Mouse (Mus musculus): Measurements from ENCODE around the gene Eif3i. TPM values are rescaled to one million over a fixed set of nuclear protein-coding genes. Genes with fewer than 3 reads are reported as not detected.
"Not testable (repeated sequence)": the region's sequence is repeated elsewhere in the genome, so short reads cannot be mapped to it uniquely, and the experiment has no call there.

The Eif3i gene
- polyA plus RNA-seq, 1 experiment from 2014 or later: 200 TPM

GRCm38 (mm10) chr4:129563718-129564117, 36.7 kb downstream of the Eif3i start:
- Histone ChIP-seq H3K27me3 (ENCODE audit: control insufficient read depth, insufficient read depth, low read length) (no peaks in the 10 kb centered on the region), H3K27ac (ENCODE audit: low read depth, low read length) (no peak overlapping the region), H3K36me3 (ENCODE audit: control insufficient read depth, insufficient read depth, low read length) (no peaks in the 10 kb centered on the region), H3K4me2 (no peak overlapping the region), H3K9me3 (replicated peaks; ENCODE audit: control insufficient read depth, low read length) (no peaks in the 10 kb centered on the region), H3K4me3 (ENCODE audit: low read depth, low read length) (no peak overlapping the region), H3K9ac (ENCODE audit: low read depth, low read length) (no peak overlapping the region), H3K4me1 (ENCODE audit: control insufficient read depth, insufficient read depth, low read length) (no peaks in the 10 kb centered on the region)
- no peak for ATAC-seq (replicated peaks; ENCODE audit: insufficient number of reproducible peaks, low FRiP score, low TSS enrichment)
- WGBS (ENCODE audit: insufficient replicate concordance): 69% methylated on average over 8 of the region's 8 CpGs

DNA sequence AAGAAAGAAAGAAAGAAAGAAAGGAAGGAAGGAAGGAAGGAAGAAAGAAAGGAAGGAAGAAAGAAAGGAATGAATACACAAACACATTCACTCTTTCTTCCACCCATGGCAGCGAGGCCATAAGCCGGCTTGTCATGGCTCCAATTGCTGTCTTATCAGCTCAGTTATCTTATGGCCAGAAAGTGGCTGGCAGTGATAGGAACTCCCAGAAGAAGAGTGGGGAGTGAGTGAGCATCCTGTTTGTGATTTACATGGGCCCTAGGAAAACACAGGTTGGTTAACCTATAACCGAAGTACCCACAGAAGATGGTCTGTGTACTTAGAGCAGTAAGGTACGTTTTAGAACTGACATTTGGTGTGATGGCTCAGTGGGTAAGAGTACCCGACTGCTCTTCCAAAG, 39.3 kb downstream of the Eif3i start:
- H3K9me3 ChIP-seq (replicated peaks; ENCODE audit: control insufficient read depth, low read length): no peaks in the 10 kb centered on the region
- no peaks in the 10 kb centered on the region for H3K27me3 ChIP-seq (ENCODE audit: control insufficient read depth, insufficient read depth, low read length)
- H3K4me2 ChIP-seq: no peak overlapping the region
- H3K36me3 ChIP-seq (ENCODE audit: control insufficient read depth, insufficient read depth, low read length): no peaks in the 10 kb centered on the region
- peaks cover 7% of the 10 kb centered on the region; the same call in 1 of the 2 replicates for H3K4me1 ChIP-seq (ENCODE audit: control insufficient read depth, insufficient read depth, low read length)
- 74% methylated on average over 5 of the region's 5 CpGs for WGBS (ENCODE audit: insufficient replicate concordance)
- H3K27ac ChIP-seq (ENCODE audit: low read depth, low read length): no peak overlapping the region
- no peak overlapping the region for H3K9ac ChIP-seq (ENCODE audit: low read depth, low read length)
- no peak for ATAC-seq (replicated peaks; ENCODE audit: insufficient number of reproducible peaks, low FRiP score, low TSS enrichment)
- H3K4me3 ChIP-seq (ENCODE audit: low read depth, low read length): no peak overlapping the region

- Histone ChIP-seq H3K4me3 (ENCODE audit: low read depth, low read length) (no peak overlapping the region), H3K27me3 (ENCODE audit: control insufficient read depth, insufficient read depth, low read length) (peaks cover 8% of the 10 kb centered on the region), H3K27ac (ENCODE audit: low read depth, low read length) (no peak overlapping the region), H3K9ac (ENCODE audit: low read depth, low read length) (no peak overlapping the region), H3K4me1 (ENCODE audit: control insufficient read depth, insufficient read depth, low read length) (peaks cover 7% of the 10 kb centered on the region), H3K36me3 (ENCODE audit: control insufficient read depth, insufficient read depth, low read length) (no peaks in the 10 kb centered on the region), H3K4me2 (no peak overlapping the region), H3K9me3 (replicated peaks; ENCODE audit: control insufficient read depth, low read length) (no peaks in the 10 kb centered on the region)
- no peak for ATAC-seq (replicated peaks; ENCODE audit: insufficient number of reproducible peaks, low FRiP score, low TSS enrichment)
- WGBS (ENCODE audit: insufficient replicate concordance): 75% methylated on average over 12 of the region's 12 CpGs
These were observed 42.0 kb downstream of the Eif3i start for GRCm38 (mm10) chr4:129558321-129558955.

- Histone ChIP-seq H3K27me3 (ENCODE audit: control insufficient read depth, insufficient read depth, low read length) (peaks cover 8% of the 10 kb centered on the region), H3K36me3 (ENCODE audit: control insufficient read depth, insufficient read depth, low read length) (no peaks in the 10 kb centered on the region), H3K27ac (ENCODE audit: low read depth, low read length) (peak overlapping the region; percentile 64), H3K4me2 (peak overlapping the region; percentile 84), H3K9me3 (replicated peaks; ENCODE audit: control insufficient read depth, low read length) (no peaks in the 10 kb centered on the region), H3K4me3 (ENCODE audit: low read depth, low read length) (peak overlapping the region; percentile 56), H3K4me1 (ENCODE audit: control insufficient read depth, insufficient read depth, low read length) (peaks cover 7% of the 10 kb centered on the region), H3K9ac (ENCODE audit: low read depth, low read length) (no peak overlapping the region)
- 61% methylated on average over 9 of the region's 9 CpGs for WGBS (ENCODE audit: insufficient replicate concordance)
- ATAC-seq (replicated peaks; ENCODE audit: insufficient number of reproducible peaks, low FRiP score, low TSS enrichment): no peak
These were observed 43.1 kb downstream of the Eif3i start for GRCm38 (mm10) chr4:129557256-129557808.

DNA sequence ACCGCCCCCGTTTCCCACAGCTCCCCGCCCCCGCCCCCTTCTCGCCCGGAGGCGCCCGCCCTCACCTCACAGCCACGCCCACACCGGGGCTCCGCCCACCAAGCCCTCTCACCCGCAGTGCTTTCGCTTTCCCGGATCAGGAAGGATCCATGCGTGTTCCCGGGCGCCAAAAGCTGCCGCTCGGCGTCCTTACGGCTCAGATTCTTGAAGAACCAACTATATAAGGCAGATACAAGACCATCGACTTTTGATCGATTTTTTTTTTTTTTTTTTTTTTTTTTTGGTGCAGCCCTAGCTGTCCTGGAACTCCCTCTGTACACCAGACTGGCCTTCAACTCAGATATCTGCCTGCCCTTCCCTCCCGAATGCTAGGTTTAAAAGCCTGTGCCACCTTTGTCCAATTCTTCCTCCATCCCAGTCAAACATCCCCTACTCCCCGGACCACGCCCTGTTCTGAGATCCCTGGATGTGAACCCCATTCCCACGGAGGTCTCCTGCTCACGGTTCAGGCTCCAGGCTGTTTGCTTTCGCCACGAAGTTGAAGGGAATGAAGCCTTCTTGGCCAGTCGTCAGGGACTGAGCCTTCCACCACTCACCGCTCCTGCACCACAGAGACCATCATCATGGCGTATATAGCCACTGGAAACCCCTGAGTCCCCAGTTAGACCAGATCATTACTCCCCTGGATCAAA, 43.8 kb downstream of the Eif3i start:
- peak; percentile 71 for ATAC-seq (replicated peaks; ENCODE audit: insufficient number of reproducible peaks, low FRiP score, low TSS enrichment)
- 6% methylated on average over 33 of the region's 33 CpGs for WGBS (ENCODE audit: insufficient replicate concordance)

DNA sequence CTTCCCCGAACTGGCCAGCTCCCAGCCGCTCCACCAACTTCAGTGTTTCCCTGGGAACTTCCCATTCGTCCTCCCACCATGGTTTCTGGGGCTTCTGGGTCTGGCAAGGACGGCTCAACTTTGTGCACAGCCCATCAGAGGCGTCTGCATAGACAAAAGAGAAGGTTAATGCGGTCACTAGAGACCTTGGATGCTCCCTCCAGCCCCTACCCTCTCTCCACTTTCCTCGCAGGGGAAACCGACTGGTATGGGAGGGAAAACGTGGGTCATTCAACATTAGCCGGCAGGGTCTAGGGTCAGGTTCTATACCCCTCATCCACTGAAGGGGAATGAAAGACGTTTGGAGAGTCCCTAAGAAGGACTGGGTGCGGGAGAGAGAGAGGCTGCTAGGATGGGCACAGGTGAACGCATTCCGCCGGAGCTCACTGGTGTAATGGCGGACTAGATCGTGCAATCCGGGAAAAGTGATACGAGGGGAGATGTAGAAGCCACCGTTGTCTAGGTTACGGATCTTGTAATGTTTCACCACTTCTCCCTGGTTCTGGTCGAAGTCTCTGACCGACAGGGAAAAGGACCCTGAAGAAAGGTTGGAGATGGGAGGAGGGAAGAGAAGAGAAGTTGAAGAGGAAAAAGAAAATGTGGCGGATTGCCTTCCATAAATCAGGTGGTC, 44.5 kb downstream of the Eif3i start:
- 1% methylated on average over 24 of the region's 24 CpGs for WGBS (ENCODE audit: insufficient replicate concordance)
- Histone ChIP-seq H3K4me2 (peak overlapping the region; percentile 84), H3K9me3 (replicated peaks; ENCODE audit: control insufficient read depth, low read length) (no peaks in the 10 kb centered on the region), H3K27ac (ENCODE audit: low read depth, low read length) (no peak overlapping the region), H3K9ac (ENCODE audit: low read depth, low read length) (peak overlapping the region; percentile 70), H3K27me3 (ENCODE audit: control insufficient read depth, insufficient read depth, low read length) (peaks cover 8% of the 10 kb centered on the region), H3K4me1 (ENCODE audit: control insufficient read depth, insufficient read depth, low read length) (peaks cover 7% of the 10 kb centered on the region), H3K36me3 (ENCODE audit: control insufficient read depth, insufficient read depth, low read length) (no peaks in the 10 kb centered on the region), H3K4me3 (ENCODE audit: low read depth, low read length) (peak overlapping the region; percentile 56)
- 0 out of 2 replicates have a peak, but pooled peaks have one; percentile 20 for ATAC-seq (replicated peaks; ENCODE audit: insufficient number of reproducible peaks, low FRiP score, low TSS enrichment)

More for the DNA sequence above, 43.8 kb downstream of the Eif3i start:
- Histone ChIP-seq H3K27me3 (ENCODE audit: control insufficient read depth, insufficient read depth, low read length) (peaks cover 8% of the 10 kb centered on the region), H3K9me3 (replicated peaks; ENCODE audit: control insufficient read depth, low read length) (no peaks in the 10 kb centered on the region), H3K4me3 (ENCODE audit: low read depth, low read length) (peak overlapping the region; percentile 56), H3K36me3 (ENCODE audit: control insufficient read depth, insufficient read depth, low read length) (no peaks in the 10 kb centered on the region), H3K9ac (ENCODE audit: low read depth, low read length) (peak overlapping the region; percentile 70), H3K27ac (ENCODE audit: low read depth, low read length) (peak overlapping the region; percentile 64), H3K4me1 (ENCODE audit: control insufficient read depth, insufficient read depth, low read length) (peaks cover 7% of the 10 kb centered on the region), H3K4me2 (peak overlapping the region; percentile 84)

DNA sequence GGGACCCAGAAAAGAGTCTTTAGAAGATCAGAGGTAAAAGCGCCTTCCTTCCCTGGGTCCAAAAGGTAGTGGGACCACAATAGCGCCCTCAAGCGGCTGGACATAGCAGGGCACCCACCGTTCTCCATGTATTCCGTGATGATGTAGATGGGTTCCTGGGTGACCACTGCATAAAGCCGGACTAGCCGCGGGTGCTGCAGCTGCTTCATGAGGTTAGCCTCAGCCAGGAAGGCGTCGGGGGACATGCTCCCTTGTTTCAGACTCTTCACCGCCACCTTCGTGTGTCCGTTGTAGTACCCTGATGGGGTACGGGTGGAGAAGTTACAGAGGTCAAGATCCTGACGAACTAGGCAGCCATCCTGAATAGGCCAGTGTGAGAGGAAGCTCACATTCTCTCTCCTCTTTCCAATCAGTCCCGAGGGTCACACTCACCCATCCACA, 45.0 kb downstream of the Eif3i start:
- H3K4me2 ChIP-seq: peak overlapping the region; percentile 84
- ATAC-seq (replicated peaks; ENCODE audit: insufficient number of reproducible peaks, low FRiP score, low TSS enrichment): no peak
- peak overlapping the region; percentile 70 for H3K9ac ChIP-seq (ENCODE audit: low read depth, low read length)
- peak overlapping the region; percentile 56 for H3K4me3 ChIP-seq (ENCODE audit: low read depth, low read length)
- peaks cover 8% of the 10 kb centered on the region for H3K27me3 ChIP-seq (ENCODE audit: control insufficient read depth, insufficient read depth, low read length)
- H3K9me3 ChIP-seq (replicated peaks; ENCODE audit: control insufficient read depth, low read length): no peaks in the 10 kb centered on the region
- H3K27ac ChIP-seq (ENCODE audit: low read depth, low read length): no peak overlapping the region
- H3K4me1 ChIP-seq (ENCODE audit: control insufficient read depth, insufficient read depth, low read length): peaks cover 7% of the 10 kb centered on the region
- 3% methylated on average over 16 of the region's 16 CpGs for WGBS (ENCODE audit: insufficient replicate concordance)
- H3K36me3 ChIP-seq (ENCODE audit: control insufficient read depth, insufficient read depth, low read length): no peaks in the 10 kb centered on the region

DNA sequence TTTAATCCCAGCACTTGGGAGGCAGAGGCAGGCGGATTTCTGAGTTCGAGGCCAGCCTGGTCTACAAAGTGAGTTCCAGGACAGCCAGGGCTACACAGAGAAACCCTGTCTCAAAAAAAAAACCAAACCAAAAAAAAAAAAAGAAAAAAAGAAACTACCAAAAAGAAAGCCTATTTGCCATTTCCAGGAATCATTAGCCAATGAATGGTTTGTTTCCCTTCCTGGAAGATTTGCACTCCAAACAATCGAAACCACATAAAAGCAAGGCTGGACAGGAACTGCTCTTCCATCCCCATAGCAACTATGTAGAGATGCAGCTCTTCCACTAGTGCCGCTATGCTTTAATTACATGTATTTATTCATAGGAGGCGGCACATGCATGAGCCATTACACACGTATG, 45.9 kb downstream of the Eif3i start:
- not testable (repeated sequence) for H3K27ac ChIP-seq (ENCODE audit: low read depth, low read length); H3K9ac ChIP-seq (ENCODE audit: low read depth, low read length); H3K4me1 ChIP-seq (ENCODE audit: control insufficient read depth, insufficient read depth, low read length); H3K9me3 ChIP-seq (replicated peaks; ENCODE audit: control insufficient read depth, low read length); H3K27me3 ChIP-seq (ENCODE audit: control insufficient read depth, insufficient read depth, low read length); H3K36me3 ChIP-seq (ENCODE audit: control insufficient read depth, insufficient read depth, low read length); H3K4me3 ChIP-seq (ENCODE audit: low read depth, low read length); ATAC-seq (replicated peaks; ENCODE audit: insufficient number of reproducible peaks, low FRiP score, low TSS enrichment); H3K4me2 ChIP-seq
- WGBS (ENCODE audit: insufficient replicate concordance): 87% methylated on average over 5 of the region's 6 CpGs

All from heart, embryonic 11.5 days (tissue).